Mouse (Mus musculus): ENCODE measurements around the gene Mprip. TPM values are rescaled to one million over a fixed set of nuclear protein-coding genes. Genes with fewer than 3 reads are reported as not detected.
"Not testable (repeated sequence)": the region's sequence is repeated elsewhere in the genome, so short reads cannot be mapped to it uniquely, and the experiment has no call there.

The Mprip gene
- polyA plus RNA-seq (2015; fragmentation: Nextera tagmentation; extraction: Ambion mirVana) = 26.6 and 34.2 TPM in 2 replicates

DNA sequence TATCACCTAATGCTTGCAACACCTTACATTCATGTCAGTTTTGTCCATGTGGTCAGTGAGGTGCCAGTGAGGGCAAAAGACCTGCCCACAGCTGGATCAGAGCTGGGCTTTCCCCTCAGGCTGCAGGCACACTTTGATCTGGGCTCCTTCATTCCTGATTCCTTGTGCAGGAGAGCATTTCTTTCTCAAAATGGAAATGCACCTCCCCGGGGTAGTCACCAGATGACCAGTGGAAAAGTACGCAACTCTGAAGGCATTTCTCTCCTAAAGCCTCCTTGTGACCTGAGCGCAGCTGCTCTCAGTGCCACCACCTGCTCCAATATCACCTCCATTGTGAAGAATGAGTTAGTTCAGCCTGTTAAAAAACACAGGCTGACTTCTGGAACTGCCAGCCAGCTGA lies at the start of gene Mprip:
TSS of gene Mprip (plus strand) at position 301 of the 400 bp plus-strand sequence.
- Histone ChIP-seq H3K36me3 (ENCODE audit: control insufficient read depth, insufficient read depth) (no peaks in the 10 kb centered on the region), H3K4me1 (ENCODE audit: control insufficient read depth, insufficient read depth, low read length) (peaks cover 25% of the 10 kb centered on the region), H3K9me3 (replicated peaks; ENCODE audit: control insufficient read depth, low read length) (no peaks in the 10 kb centered on the region), H3K9ac (ENCODE audit: low read length) (peak within 1 kb of the TSS; percentile 79), H3K4me2 (ENCODE audit: low read depth, low read length) (peak within 1 kb of the TSS; percentile 73), H3K27ac (ENCODE audit: low read length) (peak within 1 kb of the TSS; percentile 86), H3K4me3 (ENCODE audit: low read length) (peak within 1 kb of the TSS; percentile 66), H3K27me3 (ENCODE audit: control insufficient read depth, insufficient read depth, low read length) (no peaks in the 10 kb centered on the region)
- ATAC-seq (replicated peaks; ENCODE audit: extremely low read depth, insufficient read depth, low FRiP score) = no peak
- 81% methylated on average over 3 of the region's 3 CpGs for WGBS

GRCm38 (mm10) chr11:59611646-59612045 lies 49.5 kb upstream of the Mprip start:
- H3K9ac ChIP-seq (ENCODE audit: low read length) = no peak overlapping the region
- H3K4me3 ChIP-seq (ENCODE audit: low read length) = no peak overlapping the region
- no peaks in the 10 kb centered on the region for H3K36me3 ChIP-seq (ENCODE audit: control insufficient read depth, insufficient read depth)
- H3K9me3 ChIP-seq (replicated peaks; ENCODE audit: control insufficient read depth, low read length) = no peaks in the 10 kb centered on the region
- no peaks in the 10 kb centered on the region for H3K4me1 ChIP-seq (ENCODE audit: control insufficient read depth, insufficient read depth, low read length)
- no peak overlapping the region for H3K27ac ChIP-seq (ENCODE audit: low read length)
- 66% methylated on average over 5 of the region's 5 CpGs for WGBS
- H3K27me3 ChIP-seq (ENCODE audit: control insufficient read depth, insufficient read depth, low read length) = 0 out of 2 replicates have a peak, but pooled peaks cover 3% of the 10 kb centered on the region
- ATAC-seq (replicated peaks; ENCODE audit: extremely low read depth, insufficient read depth, low FRiP score) = no peak
- no peak overlapping the region for H3K4me2 ChIP-seq (ENCODE audit: low read depth, low read length)

DNA sequence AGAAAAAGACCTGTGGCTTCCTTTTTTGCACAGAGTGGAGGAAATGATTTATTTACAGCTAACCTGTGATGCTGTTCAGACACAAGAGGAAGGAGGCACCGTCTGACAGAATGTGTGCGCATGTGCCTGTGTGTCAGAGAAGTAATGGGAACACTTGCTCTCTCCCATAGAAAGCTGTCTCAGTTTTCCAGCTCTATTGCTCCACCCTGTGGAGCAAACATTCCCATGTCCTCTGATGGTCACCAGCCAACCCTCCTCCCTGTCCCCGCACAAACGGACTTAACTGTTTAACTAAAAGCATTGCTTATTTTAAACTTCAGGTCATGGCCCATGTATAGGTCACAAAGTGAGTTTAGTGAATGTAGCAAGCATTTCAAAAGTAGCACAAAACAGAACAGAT lies 47.0 kb upstream of the Mprip start:
- 32% methylated on average over 4 of the region's 4 CpGs for WGBS
- Histone ChIP-seq H3K9me3 (replicated peaks; ENCODE audit: control insufficient read depth, low read length) (no peaks in the 10 kb centered on the region), H3K9ac (ENCODE audit: low read length) (no peak overlapping the region), H3K4me1 (ENCODE audit: control insufficient read depth, insufficient read depth, low read length) (no peaks in the 10 kb centered on the region), H3K4me3 (ENCODE audit: low read length) (no peak overlapping the region), H3K36me3 (ENCODE audit: control insufficient read depth, insufficient read depth) (no peaks in the 10 kb centered on the region), H3K27me3 (ENCODE audit: control insufficient read depth, insufficient read depth, low read length) (0 out of 2 replicates have a peak, but pooled peaks cover 3% of the 10 kb centered on the region), H3K4me2 (ENCODE audit: low read depth, low read length) (no peak overlapping the region), H3K27ac (ENCODE audit: low read length) (no peak overlapping the region)
- no peak for ATAC-seq (replicated peaks; ENCODE audit: extremely low read depth, insufficient read depth, low FRiP score)

DNA sequence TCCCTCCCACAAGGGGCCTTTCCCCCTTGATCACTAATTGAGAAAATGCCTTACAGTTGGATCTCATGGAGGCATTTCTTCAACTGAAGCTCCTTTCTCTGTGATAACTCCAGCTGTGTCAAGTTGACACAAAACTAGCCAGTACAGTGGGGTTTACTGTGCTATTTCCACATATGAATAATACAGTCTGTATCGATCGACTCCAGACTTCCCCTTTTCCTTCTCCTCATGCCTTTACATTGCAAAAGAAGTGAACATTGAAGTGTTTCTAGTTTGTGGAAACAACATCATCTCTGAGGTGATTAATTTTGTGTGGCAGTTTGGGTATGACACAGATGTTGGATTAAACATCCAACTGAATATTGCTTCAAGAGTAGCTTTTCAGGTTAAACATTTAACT lies 44.1 kb upstream of the Mprip start:
- not testable (repeated sequence) for H3K27me3 ChIP-seq (ENCODE audit: control insufficient read depth, insufficient read depth, low read length); H3K9ac ChIP-seq (ENCODE audit: low read length); H3K9me3 ChIP-seq (replicated peaks; ENCODE audit: control insufficient read depth, low read length); H3K4me1 ChIP-seq (ENCODE audit: control insufficient read depth, insufficient read depth, low read length); H3K27ac ChIP-seq (ENCODE audit: low read length); H3K4me3 ChIP-seq (ENCODE audit: low read length); H3K36me3 ChIP-seq (ENCODE audit: control insufficient read depth, insufficient read depth); H3K4me2 ChIP-seq (ENCODE audit: low read depth, low read length); ATAC-seq (replicated peaks; ENCODE audit: extremely low read depth, insufficient read depth, low FRiP score)
- 92% methylated on average over 2 of the region's 2 CpGs for WGBS

- no peak overlapping the region for H3K27ac ChIP-seq (ENCODE audit: low read length)
- ATAC-seq (replicated peaks; ENCODE audit: extremely low read depth, insufficient read depth, low FRiP score) = no peak
These were observed 38.9 kb upstream of the Mprip start for GRCm38 (mm10) chr11:59622214-59622613.

DNA sequence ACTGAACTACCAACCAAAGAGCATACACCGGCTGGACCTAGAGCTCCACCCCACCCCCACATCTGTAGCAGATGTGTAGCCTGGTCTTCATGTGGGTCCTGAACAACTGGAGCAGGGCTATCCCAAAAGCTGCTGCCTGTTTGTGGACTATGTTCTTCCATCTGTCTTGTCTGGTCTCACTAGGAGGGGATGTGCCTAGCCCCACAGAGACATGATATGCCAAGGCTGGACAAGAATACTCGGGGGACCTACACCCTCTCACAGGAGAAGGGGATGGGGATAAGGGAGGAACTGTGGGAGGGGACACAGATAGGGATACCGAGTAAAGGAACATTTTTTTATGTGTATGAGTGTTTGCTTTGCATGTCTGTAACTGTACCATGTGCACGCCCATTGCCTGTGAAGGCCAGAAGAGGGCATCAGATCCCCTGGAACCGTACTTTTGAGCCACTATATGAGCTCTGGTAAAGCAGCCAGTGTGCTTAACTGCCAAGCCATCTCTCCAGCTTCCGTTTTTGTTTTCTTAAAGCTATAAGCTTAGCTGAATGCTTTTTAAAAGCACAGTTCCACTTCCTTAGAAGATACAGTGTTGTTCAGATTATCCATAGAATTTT lies 37.0 kb upstream of the Mprip start:
- H3K4me3 ChIP-seq (ENCODE audit: low read length) = no peak overlapping the region
- H3K9ac ChIP-seq (ENCODE audit: low read length) = no peak overlapping the region
- no peak overlapping the region for H3K27ac ChIP-seq (ENCODE audit: low read length)
- H3K27me3 ChIP-seq (ENCODE audit: control insufficient read depth, insufficient read depth, low read length) = no peaks in the 10 kb centered on the region; the same call in 1 of the 2 replicates
- no peaks in the 10 kb centered on the region for H3K9me3 ChIP-seq (replicated peaks; ENCODE audit: control insufficient read depth, low read length)
- no peaks in the 10 kb centered on the region for H3K4me1 ChIP-seq (ENCODE audit: control insufficient read depth, insufficient read depth, low read length)
- 24% methylated on average over 6 of the region's 6 CpGs for WGBS
- ATAC-seq (replicated peaks; ENCODE audit: extremely low read depth, insufficient read depth, low FRiP score) = peak; percentile 70
- no peaks in the 10 kb centered on the region for H3K36me3 ChIP-seq (ENCODE audit: control insufficient read depth, insufficient read depth)
- H3K4me2 ChIP-seq (ENCODE audit: low read depth, low read length) = no peak overlapping the region

More at GRCm38 (mm10) chr11:59622214-59622613, 38.9 kb upstream of the Mprip start:
- H3K9ac ChIP-seq (ENCODE audit: low read length) = no peak overlapping the region
- WGBS = 52% methylated on average over 3 of the region's 3 CpGs
- no peaks in the 10 kb centered on the region for H3K36me3 ChIP-seq (ENCODE audit: control insufficient read depth, insufficient read depth)
- no peak overlapping the region for H3K4me3 ChIP-seq (ENCODE audit: low read length)
- no peaks in the 10 kb centered on the region for H3K9me3 ChIP-seq (replicated peaks; ENCODE audit: control insufficient read depth, low read length)
- H3K4me1 ChIP-seq (ENCODE audit: control insufficient read depth, insufficient read depth, low read length) = no peaks in the 10 kb centered on the region
- H3K4me2 ChIP-seq (ENCODE audit: low read depth, low read length) = no peak overlapping the region
- H3K27me3 ChIP-seq (ENCODE audit: control insufficient read depth, insufficient read depth, low read length) = no peaks in the 10 kb centered on the region; the same call in 1 of the 2 replicates

DNA sequence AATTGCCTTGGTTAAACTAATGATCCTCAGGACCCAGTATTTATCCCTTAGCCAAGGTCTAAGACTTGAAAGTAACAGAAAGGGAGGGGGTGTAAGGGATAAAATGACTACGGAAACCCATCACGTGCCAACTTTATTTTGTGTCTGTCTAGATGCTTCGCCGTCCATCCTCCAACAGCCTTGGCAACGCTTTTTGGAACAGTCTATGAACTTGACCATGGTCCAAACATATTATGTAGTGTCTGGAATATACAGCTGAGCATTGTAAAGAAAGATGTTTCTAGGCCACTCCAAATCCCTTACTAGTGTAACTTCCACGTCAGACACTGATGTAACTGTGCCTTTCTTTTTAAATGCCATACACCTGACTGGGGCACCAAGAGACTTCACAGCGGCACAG lies 34.9 kb upstream of the Mprip start:
- Histone ChIP-seq H3K36me3 (ENCODE audit: control insufficient read depth, insufficient read depth) (no peaks in the 10 kb centered on the region), H3K27me3 (ENCODE audit: control insufficient read depth, insufficient read depth, low read length) (no peaks in the 10 kb centered on the region; the same call in 1 of the 2 replicates), H3K4me2 (ENCODE audit: low read depth, low read length) (no peak overlapping the region), H3K27ac (ENCODE audit: low read length) (no peak overlapping the region), H3K4me3 (ENCODE audit: low read length) (no peak overlapping the region), H3K4me1 (ENCODE audit: control insufficient read depth, insufficient read depth, low read length) (no peaks in the 10 kb centered on the region), H3K9me3 (replicated peaks; ENCODE audit: control insufficient read depth, low read length) (no peaks in the 10 kb centered on the region), H3K9ac (ENCODE audit: low read length) (no peak overlapping the region)
- 80% methylated on average over 7 of the region's 7 CpGs for WGBS
- ATAC-seq (replicated peaks; ENCODE audit: extremely low read depth, insufficient read depth, low FRiP score) = no peak

DNA sequence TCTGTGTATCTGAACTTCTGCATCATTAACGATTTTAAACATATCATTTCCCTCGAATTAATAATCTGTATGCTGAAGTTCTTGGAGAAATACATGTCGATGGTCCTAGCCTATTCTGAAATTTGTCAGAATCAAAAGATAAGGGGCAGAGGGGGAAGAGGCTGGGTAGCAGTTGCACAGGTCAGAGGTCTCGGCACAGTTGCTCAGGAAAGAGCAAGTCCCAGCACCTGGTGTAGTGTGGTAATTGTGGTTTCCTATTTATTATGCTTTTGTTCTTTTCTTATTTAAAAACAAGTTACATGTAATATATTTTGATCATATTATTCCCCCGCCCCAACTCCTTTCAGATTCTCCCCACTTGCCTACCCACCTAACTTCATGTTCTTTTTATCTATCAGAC lies 32.9 kb upstream of the Mprip start:
- no peak overlapping the region for H3K4me2 ChIP-seq (ENCODE audit: low read depth, low read length)
- H3K9me3 ChIP-seq (replicated peaks; ENCODE audit: control insufficient read depth, low read length) = no peaks in the 10 kb centered on the region
- no peak overlapping the region for H3K9ac ChIP-seq (ENCODE audit: low read length)
- no peak overlapping the region for H3K27ac ChIP-seq (ENCODE audit: low read length)
- WGBS = 70% methylated on average over 5 of the region's 5 CpGs
- H3K36me3 ChIP-seq (ENCODE audit: control insufficient read depth, insufficient read depth) = no peaks in the 10 kb centered on the region
- H3K27me3 ChIP-seq (ENCODE audit: control insufficient read depth, insufficient read depth, low read length) = no peaks in the 10 kb centered on the region; the same call in 1 of the 2 replicates
- H3K4me3 ChIP-seq (ENCODE audit: low read length) = no peak overlapping the region
- peak; percentile 60; the same call in 1 of the 2 replicates for ATAC-seq (replicated peaks; ENCODE audit: extremely low read depth, insufficient read depth, low FRiP score)
- H3K4me1 ChIP-seq (ENCODE audit: control insufficient read depth, insufficient read depth, low read length) = no peaks in the 10 kb centered on the region

DNA sequence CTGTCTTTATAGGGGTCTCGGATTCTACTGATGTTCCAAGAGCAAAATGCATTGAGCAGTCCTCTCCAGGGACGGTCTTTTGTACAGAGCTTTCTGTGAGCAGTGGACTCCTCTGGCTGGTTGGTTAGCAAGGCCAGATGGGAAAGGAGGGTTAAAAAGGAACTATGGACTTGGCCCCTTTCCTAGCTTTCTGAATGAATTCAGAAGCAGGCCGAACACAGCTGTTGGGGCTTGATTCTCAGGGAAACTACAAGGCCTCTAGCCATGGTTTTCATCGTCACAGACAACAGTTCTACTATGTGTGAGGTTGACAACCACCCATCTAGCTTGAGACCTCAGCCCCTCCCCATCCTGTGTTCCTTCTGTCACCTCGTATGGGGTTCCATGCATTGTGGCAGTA lies 31.2 kb upstream of the Mprip start:
- WGBS = 68% methylated on average over 5 of the region's 5 CpGs
- H3K4me3 ChIP-seq (ENCODE audit: low read length) = no peak overlapping the region
- ATAC-seq (replicated peaks; ENCODE audit: extremely low read depth, insufficient read depth, low FRiP score) = no peak

More for the DNA sequence above, 31.2 kb upstream of the Mprip start:
- no peaks in the 10 kb centered on the region for H3K4me1 ChIP-seq (ENCODE audit: control insufficient read depth, insufficient read depth, low read length)
- H3K27ac ChIP-seq (ENCODE audit: low read length) = no peak overlapping the region
- no peak overlapping the region for H3K9ac ChIP-seq (ENCODE audit: low read length)
- H3K36me3 ChIP-seq (ENCODE audit: control insufficient read depth, insufficient read depth) = no peaks in the 10 kb centered on the region
- H3K27me3 ChIP-seq (ENCODE audit: control insufficient read depth, insufficient read depth, low read length) = no peaks in the 10 kb centered on the region
- no peak overlapping the region for H3K4me2 ChIP-seq (ENCODE audit: low read depth, low read length)
- no peaks in the 10 kb centered on the region for H3K9me3 ChIP-seq (replicated peaks; ENCODE audit: control insufficient read depth, low read length)
